Comparison of ENCODE assay signal across 42 mouse cellular contexts in the genomic region with DNA sequence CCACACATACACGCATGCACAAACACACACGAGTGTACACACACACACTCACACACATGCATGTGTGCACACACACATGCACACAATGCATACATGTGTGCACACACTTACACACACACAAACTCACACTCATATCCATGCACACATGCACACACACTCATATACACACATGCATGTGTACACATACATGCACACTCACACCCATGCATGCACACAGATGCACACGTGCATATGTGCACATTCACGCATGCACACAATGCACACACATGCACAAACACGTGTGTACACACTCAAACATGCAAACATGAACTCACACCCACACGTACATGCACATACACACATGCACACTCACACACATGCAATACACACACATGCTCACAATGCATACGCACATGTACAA. TPM values are rescaled to one million over a fixed set of nuclear protein-coding genes. Genes with fewer than 3 reads are reported as not detected.
"Had no signal": no experiment of that assay in that cellular context is flagged by ENCODE, and none has a peak within 500 bp of the region (broad histone marks: within the 10 kb centered on the region; RNA-seq: fewer than 3 reads in every experiment).

No protein-coding gene starts in this region.

- H3K4me1 ChIP-seq: limb, embryonic 10.5 days; limb, embryonic 12.5 days; limb, embryonic 13.5 days; liver, embryonic 12.5 days; liver, embryonic 15.5 days; lung, embryonic 15.5 days; midbrain, embryonic 12.5 days; midbrain, embryonic 13.5 days; midbrain, embryonic 15.5 days; neural tube, embryonic 12.5 days had no signal

- DNase-seq: left cerebral cortex, postnatal 4 days; liver; liver, embryonic 13.5 days; liver, postnatal 0 days; lung, adult 18-20 months; lung, adult 2 months; lung, embryonic 14.5 days; lung, postnatal 10 days; lung, postnatal 14 days; lung, postnatal 36 days; lung, postnatal 4 days; midbrain, embryonic 14.5 days had no signal

- H3K9me3 ChIP-seq: limb, embryonic 10.5 days; limb, embryonic 12.5 days; limb, embryonic 13.5 days; limb, embryonic 15.5 days; liver, embryonic 12.5 days; liver, embryonic 13.5 days; liver, embryonic 15.5 days; lung, embryonic 15.5 days; midbrain, embryonic 10.5 days; midbrain, embryonic 12.5 days; midbrain, embryonic 13.5 days; midbrain, embryonic 15.5 days; neural tube, embryonic 12.5 days had no signal

- H3K36me3 ChIP-seq: limb, embryonic 10.5 days; limb, embryonic 12.5 days; limb, embryonic 13.5 days; limb, embryonic 15.5 days; liver, embryonic 12.5 days; liver, embryonic 13.5 days; liver, embryonic 15.5 days; lung, embryonic 15.5 days; midbrain, embryonic 10.5 days; midbrain, embryonic 12.5 days; midbrain, embryonic 13.5 days; midbrain, embryonic 15.5 days; neural tube, embryonic 12.5 days had no signal

- H3K27me3 ChIP-seq: limb, embryonic 15.5 days; midbrain, embryonic 13.5 days; midbrain, embryonic 15.5 days; neural tube, embryonic 12.5 days had no signal

- H3K4me3 ChIP-seq: limb, embryonic 10.5 days; limb, embryonic 12.5 days; limb, embryonic 13.5 days; limb, embryonic 15.5 days; liver, embryonic 12.5 days; liver, embryonic 13.5 days; liver, embryonic 15.5 days; lung, embryonic 15.5 days; midbrain, embryonic 10.5 days; midbrain, embryonic 12.5 days; midbrain, embryonic 13.5 days; midbrain, embryonic 15.5 days; myocyte; neural tube, embryonic 12.5 days had no signal

- ATAC-seq: liver, embryonic 12.5 days; lung, postnatal 0 days; midbrain, embryonic 13.5 days; midbrain, embryonic 15.5 days; midbrain, embryonic 16.5 days had no signal

- H3K9ac ChIP-seq: limb, embryonic 12.5 days; limb, embryonic 13.5 days; limb, embryonic 15.5 days; liver, embryonic 12.5 days; liver, embryonic 13.5 days; liver, embryonic 14.5 days; liver, embryonic 15.5 days; liver, postnatal 0 days; lung, embryonic 14.5 days; lung, embryonic 15.5 days; midbrain, embryonic 12.5 days; midbrain, embryonic 13.5 days; midbrain, embryonic 15.5 days; neural tube, embryonic 12.5 days had no signal

- H3K27ac ChIP-seq: limb, embryonic 10.5 days; limb, embryonic 12.5 days; limb, embryonic 13.5 days; limb, embryonic 15.5 days; liver, embryonic 12.5 days; liver, embryonic 13.5 days; liver, embryonic 14.5 days; liver, embryonic 15.5 days; lung, embryonic 15.5 days; macrophage; midbrain, embryonic 10.5 days; midbrain, embryonic 12.5 days; midbrain, embryonic 13.5 days; midbrain, embryonic 15.5 days; neural tube, embryonic 12.5 days had no signal

RNA-seq across cellular contexts. Expression of a gene that starts 6.1 kb away (rescaled TPM):
- total RNA-seq: left cerebral cortex, postnatal 14 days; left cerebral cortex, postnatal 25 days; left cerebral cortex, postnatal 36 days; liver, adult 2 months; megakaryocyte progenitor cell, adult 5-6 weeks; megakaryocyte-erythroid progenitor cell, adult 5-6 weeks; monocyte, adult 5-6 weeks had no signal
- polyA plus RNA-seq: limb, embryonic 10.5 days; limb, embryonic 11.5 days; limb, embryonic 12.5 days; limb, embryonic 13.5 days; limb, embryonic 14.5 days; limb, embryonic 15.5 days; liver, adult 2 months; liver, embryonic 11.5 days; liver, embryonic 12.5 days; liver, embryonic 13.5 days; liver, embryonic 14.5 days; liver, embryonic 15.5 days; liver, embryonic 16.5 days; liver, postnatal 0 days; lung, embryonic 14.5 days; macrophage; midbrain, embryonic 10.5 days; midbrain, embryonic 11.5 days; midbrain, embryonic 12.5 days; midbrain, embryonic 13.5 days; midbrain, embryonic 14.5 days; myocyte; neural tube, embryonic 11.5 days; neural tube, embryonic 12.5 days had no signal

RNA-seq across cellular contexts. Expression of a gene that starts 8.5 kb away (rescaled TPM):
- total RNA-seq: megakaryocyte-erythroid progenitor cell, adult 5-6 weeks had no signal
- polyA plus RNA-seq: lung, embryonic 14.5 days; lung, postnatal 0 days; macrophage; midbrain, embryonic 11.5 days; midbrain, embryonic 12.5 days; neural tube, embryonic 11.5 days had no signal
